Mouse (Mus musculus) midbrain, postnatal 0 days (tissue): ENCODE measurements around the gene Phf20. TPM values are rescaled to one million over a fixed set of nuclear protein-coding genes. Genes with fewer than 3 reads are reported as not detected.

Source experiments
- ATAC-seq: fragments of 200-750 bp; cut with Nextera tagmentation; 2 replicates; pipeline ENCODE4 v1.8.0; 2017; ENCODE audit warnings: moderate number of reproducible peaks, mild to moderate bottlenecking, moderate TSS enrichment, moderate library complexity; ENCODE audit not compliant: low FRiP score
- DNase-seq: peaks from one replicate; pipeline ENCODE4 v3.0.0-alpha.2; 2015; ENCODE audit warnings: low spot score
- H3K27ac ChIP-seq: fragments of 300-500 bp; sonication (generic); 2 replicates; pipeline ENCODE4 v1.5.1; 2014; ENCODE audit warnings: low read depth, mild to moderate bottlenecking, low read length, mixed read lengths
- H3K27me3 ChIP-seq: fragments of 300-500 bp; sonication (generic); 2 replicates; pipeline ENCODE4 v1.6.1; 2014; ENCODE audit warnings: low read length, control low read depth, mixed read lengths; ENCODE audit not compliant: insufficient read depth
- H3K36me3 ChIP-seq: fragments of 300-500 bp; sonication (generic); 2 replicates; pipeline ENCODE4 v1.6.1; 2014; ENCODE audit warnings: low read length, control low read depth, mixed read lengths; ENCODE audit not compliant: insufficient read depth
- H3K4me1 ChIP-seq: fragments of 300-500 bp; sonication (generic); 2 replicates; pipeline ENCODE4 v1.6.1; 2014; ENCODE audit warnings: mild to moderate bottlenecking, control low read depth, antibody characterized with exemption, low read length, mixed read lengths; ENCODE audit not compliant: insufficient read depth
- H3K4me2 ChIP-seq: fragments of 300-500 bp; sonication (generic); 2 replicates; pipeline ENCODE4 v1.6.1; 2014; ENCODE audit warnings: low read depth, mild to moderate bottlenecking, low read length, mixed read lengths; ENCODE audit not compliant: poor library complexity, severe bottlenecking
- H3K4me3 ChIP-seq: fragments of 300-500 bp; sonication (generic); 2 replicates; pipeline ENCODE4 v1.5.1; 2014; ENCODE audit warnings: low read depth, mild to moderate bottlenecking, low read length, moderate library complexity
- H3K9ac ChIP-seq: fragments of 300-500 bp; sonication (generic); replicated peaks from 2 replicates; pipeline ENCODE4 v1.6.1; 2014; ENCODE audit warnings: mild to moderate bottlenecking, low read length, moderate library complexity, mixed read lengths; ENCODE audit not compliant: poor library complexity, severe bottlenecking
- H3K9me3 ChIP-seq: fragments of 300-500 bp; sonication (generic); 2 replicates; pipeline ENCODE4 v1.6.1; 2016; ENCODE audit warnings: low read length, control low read depth
- CTCF ChIP-seq: IDR thresholded peaks from 2 replicates; pipeline ENCODE4 v1.5.1; 2016; ENCODE audit warnings: antibody characterized with exemption, mild to moderate bottlenecking
- WGBS: fragments of 180-500 bp; shearing (Covaris S2); extraction: QIAGEN DNeasy Blood & Tissue Kit; methylation state at CpG from one replicate; pipeline ENCODE4 v1.1.7; 2014; 5-methylcytosine and 5-hydroxymethylcytosine counted together
- polyA plus RNA-seq: library from polyadenylated mRNA; unstranded; fragments of >200 nt; fragmentation: Nextera tagmentation; extraction: Ambion mirVana; gene quantifications from 2 replicates; pipeline ENCODE4 v1.2.1, GENCODE M21; 2015
- total RNA-seq: library from RNA; depleted of rRNA; stranded (reverse); fragments of >200 nt; gene quantifications from 2 replicates; pipeline ENCODE4 v1.2.3, GENCODE M21; 2014

Phf20 gene
- total and polyA plus RNA-seq, 2 experiments from 2014 or later = 27.6 to 116 TPM

- Histone ChIP-seq H3K4me2 (no peak overlapping the region), H3K27me3 (no peaks in the 10 kb centered on the region), H3K36me3 (peaks cover 19% of the 10 kb centered on the region), H3K9me3 (no peaks in the 10 kb centered on the region), H3K27ac (no peak overlapping the region), H3K4me1 (no peaks in the 10 kb centered on the region), H3K4me3 (no peak overlapping the region), H3K9ac (no peak overlapping the region)
- TF ChIP-seq CTCF = no peak
- no peak for ATAC-seq
- DNase-seq = no peak
Measured at GRCm38 (mm10) chr2:156250761-156251160, 54.5 kb downstream of the Phf20 start.

GRCm38 (mm10) chr2:156251291-156251690, 55.0 kb downstream of the Phf20 start:
- no peak for DNase-seq
- WGBS = 95% methylated on average over 1 of the region's 1 CpGs
- Histone ChIP-seq H3K27me3 (no peaks in the 10 kb centered on the region), H3K9ac (no peak overlapping the region), H3K4me3 (no peak overlapping the region), H3K4me2 (no peak overlapping the region), H3K27ac (no peak overlapping the region), H3K36me3 (peaks cover 19% of the 10 kb centered on the region), H3K9me3 (no peaks in the 10 kb centered on the region), H3K4me1 (no peaks in the 10 kb centered on the region)
- ATAC-seq = no peak
- no peak for TF ChIP-seq CTCF

GRCm38 (mm10) chr2:156257051-156257450, 60.8 kb downstream of the Phf20 start:
- DNase-seq (peak; percentile 59), ATAC-seq (no peak)
- Histone ChIP-seq H3K27me3 (no peaks in the 10 kb centered on the region), H3K4me3 (no peak overlapping the region), H3K9ac (no peak overlapping the region), H3K36me3 (peaks cover 15% of the 10 kb centered on the region), H3K4me2 (no peak overlapping the region), H3K27ac (peak overlapping the region; percentile 58), H3K9me3 (no peaks in the 10 kb centered on the region), H3K4me1 (0 out of 2 replicates have a peak, but pooled peaks cover 3% of the 10 kb centered on the region)
- TF ChIP-seq CTCF = no peak
- WGBS = 52% methylated on average over 2 of the region's 2 CpGs

DNA sequence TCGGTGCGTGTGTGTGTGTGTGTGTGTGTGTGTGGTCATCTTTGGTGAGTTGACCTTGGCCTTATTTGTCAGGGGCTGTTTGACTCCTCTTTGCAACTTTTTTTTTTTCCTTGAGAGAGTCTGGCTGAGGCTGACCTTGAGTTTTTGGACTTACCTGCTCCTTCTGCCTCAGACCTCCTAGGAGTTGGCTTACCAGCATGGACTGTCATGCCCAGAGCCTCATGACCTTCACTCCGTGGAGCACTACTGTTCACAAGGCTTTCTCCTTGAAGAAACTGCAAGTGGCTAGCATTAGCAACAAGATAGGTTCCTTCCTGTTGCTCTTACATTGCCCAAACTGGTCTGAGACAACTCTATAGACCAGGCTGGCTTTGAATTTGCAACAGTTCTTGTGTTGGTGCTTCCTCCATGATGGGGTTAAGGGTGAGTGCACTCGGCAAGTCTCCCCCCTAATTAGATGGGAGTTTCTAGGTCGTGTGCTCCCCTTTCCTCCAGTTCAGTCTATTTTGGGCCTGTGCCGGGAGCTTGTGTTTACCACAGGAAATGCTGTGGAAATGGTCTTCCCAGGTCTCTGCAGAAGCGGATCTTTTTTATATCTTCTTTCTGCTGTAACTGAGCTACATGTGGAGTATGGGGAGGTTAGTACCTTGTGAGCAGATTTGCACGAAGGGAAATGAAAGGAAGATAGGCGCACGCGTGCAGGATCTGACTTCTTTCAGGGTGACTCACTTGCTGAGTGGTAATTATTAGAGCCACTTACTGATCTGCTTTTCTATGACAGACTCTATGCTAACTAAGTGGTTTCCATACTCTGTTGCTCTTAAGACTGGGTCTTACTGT, 61.9 kb downstream of the Phf20 start:
- Histone ChIP-seq H3K27ac (0 out of 2 replicates have a peak overlapping the region, but pooled peaks have one; percentile 0), H3K27me3 (no peaks in the 10 kb centered on the region), H3K4me2 (no peak overlapping the region), H3K4me3 (no peak overlapping the region), H3K9ac (no peak overlapping the region), H3K4me1 (0 out of 2 replicates have a peak, but pooled peaks cover 3% of the 10 kb centered on the region), H3K36me3 (peaks cover 5% of the 10 kb centered on the region; the same call in 1 of the 2 replicates), H3K9me3 (no peaks in the 10 kb centered on the region)
- TF ChIP-seq CTCF = no peak
- no peak for ATAC-seq
- DNase-seq = no peak
- WGBS = 85% methylated on average over 11 of the region's 11 CpGs

DNA sequence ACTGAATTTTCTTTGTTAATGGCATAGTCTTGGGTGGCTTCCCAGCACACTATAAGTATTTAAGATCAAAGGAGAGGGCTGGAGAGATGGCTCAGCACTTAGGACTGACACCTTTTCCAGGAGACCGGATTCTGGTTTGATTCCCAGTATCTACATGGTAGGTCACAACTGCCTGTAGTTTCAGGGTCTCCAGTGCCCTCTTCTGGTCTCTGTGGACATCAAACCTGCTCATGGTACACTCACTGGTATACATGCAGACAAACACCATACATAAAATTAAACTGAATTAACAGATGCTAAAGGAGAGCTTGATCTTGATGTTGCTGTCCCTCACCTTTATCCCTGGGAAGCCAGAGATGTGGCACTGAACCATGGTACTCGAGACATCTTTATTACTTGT, 64.7 kb downstream of the Phf20 start:
- WGBS = 98% methylated on average over 2 of the region's 2 CpGs
- Histone ChIP-seq H3K27me3 (no peaks in the 10 kb centered on the region), H3K36me3 (0 out of 2 replicates have a peak, but pooled peaks cover 4% of the 10 kb centered on the region), H3K4me3 (no peak overlapping the region), H3K27ac (no peak overlapping the region), H3K9ac (no peak overlapping the region), H3K4me1 (0 out of 2 replicates have a peak, but pooled peaks cover 3% of the 10 kb centered on the region), H3K9me3 (no peaks in the 10 kb centered on the region), H3K4me2 (no peak overlapping the region)
- no peak for ATAC-seq
- DNase-seq = no peak
- peak; percentile 33 for TF ChIP-seq CTCF

GRCm38 (mm10) chr2:156263204-156263893, 67.1 kb downstream of the Phf20 start:
- H3K4me3 ChIP-seq = no peak overlapping the region
- H3K36me3 ChIP-seq = peaks cover 8% of the 10 kb centered on the region
- ATAC-seq (no peak), DNase-seq (no peak)
- H3K4me1 ChIP-seq = no peaks in the 10 kb centered on the region
- H3K27ac ChIP-seq = no peak overlapping the region
- H3K4me2 ChIP-seq = no peak overlapping the region
- no peak overlapping the region for H3K9ac ChIP-seq
- 83% methylated on average over 4 of the region's 4 CpGs for WGBS
- no peaks in the 10 kb centered on the region for H3K9me3 ChIP-seq
- no peaks in the 10 kb centered on the region for H3K27me3 ChIP-seq
- TF ChIP-seq CTCF = no peak
